Mouse (Mus musculus): ENCODE results near the gene Bnc2. TPM values are rescaled to one million over a fixed set of nuclear protein-coding genes. Genes with fewer than 3 reads are reported as not detected.

Gene Bnc2
- polyA plus RNA-seq, 1 experiment, result 1.8 TPM

GRCm38 (mm10) chr4:84500796-84501349, 174.2 kb downstream of the Bnc2 start:
- DNase-seq, result no peak
- Histone ChIP-seq H3K36me3 (ENCODE audit: control insufficient read depth, insufficient read depth, low read length) (no peaks in the 10 kb centered on the region), H3K4me3 (ENCODE audit: control insufficient read depth, insufficient read depth, low read length) (no peak overlapping the region), H3K27me3 (ENCODE audit: control insufficient read depth, insufficient read depth, low read length) (no peaks in the 10 kb centered on the region), H3K27ac (ENCODE audit: control insufficient read depth, insufficient read depth, low read length) (no peak overlapping the region), H3K4me1 (replicated peaks; ENCODE audit: control insufficient read depth, insufficient read depth, low read length) (no peaks in the 10 kb centered on the region)
- TF ChIP-seq POLR2A (IDR thresholded peaks at IDR 0.05; ENCODE audit: control insufficient read depth, extremely low read depth, insufficient read depth, low read length, poor library complexity) (no peak), CTCF (IDR thresholded peaks at IDR 0.05; ENCODE audit: borderline replicate concordance, control insufficient read depth, extremely low read depth, insufficient read depth, low read length, poor library complexity) (no peak)
- 12% methylated on average over 4 of the region's 4 CpGs for WGBS

GRCm38 (mm10) chr4:84500259-84500658, 174.8 kb downstream of the Bnc2 start:
- H3K4me3 ChIP-seq (ENCODE audit: control insufficient read depth, insufficient read depth, low read length), result no peak overlapping the region
- no peak for TF ChIP-seq CTCF (IDR thresholded peaks at IDR 0.05; ENCODE audit: borderline replicate concordance, control insufficient read depth, extremely low read depth, insufficient read depth, low read length, poor library complexity)
- no peak for TF ChIP-seq POLR2A (IDR thresholded peaks at IDR 0.05; ENCODE audit: control insufficient read depth, extremely low read depth, insufficient read depth, low read length, poor library complexity)
- H3K27me3 ChIP-seq (ENCODE audit: control insufficient read depth, insufficient read depth, low read length), result no peaks in the 10 kb centered on the region
- 93% methylated on average over 9 of the region's 9 CpGs for WGBS
- H3K36me3 ChIP-seq (ENCODE audit: control insufficient read depth, insufficient read depth, low read length), result no peaks in the 10 kb centered on the region
- DNase-seq, result no peak
- H3K4me1 ChIP-seq (replicated peaks; ENCODE audit: control insufficient read depth, insufficient read depth, low read length), result no peaks in the 10 kb centered on the region
- no peak overlapping the region for H3K27ac ChIP-seq (ENCODE audit: control insufficient read depth, insufficient read depth, low read length)

GRCm38 (mm10) chr4:84498469-84498868, 176.6 kb downstream of the Bnc2 start:
- Histone ChIP-seq H3K4me3 (ENCODE audit: control insufficient read depth, insufficient read depth, low read length) (no peak overlapping the region), H3K27me3 (ENCODE audit: control insufficient read depth, insufficient read depth, low read length) (no peaks in the 10 kb centered on the region), H3K4me1 (replicated peaks; ENCODE audit: control insufficient read depth, insufficient read depth, low read length) (no peaks in the 10 kb centered on the region), H3K36me3 (ENCODE audit: control insufficient read depth, insufficient read depth, low read length) (no peaks in the 10 kb centered on the region), H3K27ac (ENCODE audit: control insufficient read depth, insufficient read depth, low read length) (no peak overlapping the region)
- DNase-seq, result no peak
- 88% methylated on average over 6 of the region's 6 CpGs for WGBS
- no peak for TF ChIP-seq CTCF (IDR thresholded peaks at IDR 0.05; ENCODE audit: borderline replicate concordance, control insufficient read depth, extremely low read depth, insufficient read depth, low read length, poor library complexity)
- TF ChIP-seq POLR2A (IDR thresholded peaks at IDR 0.05; ENCODE audit: control insufficient read depth, extremely low read depth, insufficient read depth, low read length, poor library complexity), result no peak

GRCm38 (mm10) chr4:84488323-84488722, 186.8 kb downstream of the Bnc2 start:
- WGBS, result 83% methylated on average over 5 of the region's 5 CpGs
- TF ChIP-seq CTCF (IDR thresholded peaks at IDR 0.05; ENCODE audit: borderline replicate concordance, control insufficient read depth, extremely low read depth, insufficient read depth, low read length, poor library complexity), result no peak
- no peak for TF ChIP-seq POLR2A (IDR thresholded peaks at IDR 0.05; ENCODE audit: control insufficient read depth, extremely low read depth, insufficient read depth, low read length, poor library complexity)
- Histone ChIP-seq H3K36me3 (ENCODE audit: control insufficient read depth, insufficient read depth, low read length) (no peaks in the 10 kb centered on the region), H3K27me3 (ENCODE audit: control insufficient read depth, insufficient read depth, low read length) (no peaks in the 10 kb centered on the region), H3K4me3 (ENCODE audit: control insufficient read depth, insufficient read depth, low read length) (no peak overlapping the region), H3K27ac (ENCODE audit: control insufficient read depth, insufficient read depth, low read length) (no peak overlapping the region), H3K4me1 (replicated peaks; ENCODE audit: control insufficient read depth, insufficient read depth, low read length) (no peaks in the 10 kb centered on the region)
- no peak for DNase-seq

- Histone ChIP-seq H3K36me3 (ENCODE audit: control insufficient read depth, insufficient read depth, low read length) (no peaks in the 10 kb centered on the region), H3K27me3 (ENCODE audit: control insufficient read depth, insufficient read depth, low read length) (no peaks in the 10 kb centered on the region), H3K4me3 (ENCODE audit: control insufficient read depth, insufficient read depth, low read length) (no peak overlapping the region), H3K4me1 (replicated peaks; ENCODE audit: control insufficient read depth, insufficient read depth, low read length) (no peaks in the 10 kb centered on the region), H3K27ac (ENCODE audit: control insufficient read depth, insufficient read depth, low read length) (no peak overlapping the region)
- 91% methylated on average over 6 of the region's 6 CpGs for WGBS
- TF ChIP-seq CTCF (IDR thresholded peaks at IDR 0.05; ENCODE audit: borderline replicate concordance, control insufficient read depth, extremely low read depth, insufficient read depth, low read length, poor library complexity) (no peak), POLR2A (IDR thresholded peaks at IDR 0.05; ENCODE audit: control insufficient read depth, extremely low read depth, insufficient read depth, low read length, poor library complexity) (no peak)
- DNase-seq, result no peak
These were observed 192.4 kb downstream of the Bnc2 start for GRCm38 (mm10) chr4:84482680-84483079.

GRCm38 (mm10) chr4:84472643-84473042, 202.4 kb downstream of the Bnc2 start:
- H3K36me3 ChIP-seq (ENCODE audit: control insufficient read depth, insufficient read depth, low read length), result no peaks in the 10 kb centered on the region
- 11% methylated on average over 2 of the region's 2 CpGs for WGBS
- H3K27ac ChIP-seq (ENCODE audit: control insufficient read depth, insufficient read depth, low read length), result no peak overlapping the region
- TF ChIP-seq POLR2A (IDR thresholded peaks at IDR 0.05; ENCODE audit: control insufficient read depth, extremely low read depth, insufficient read depth, low read length, poor library complexity) (no peak), CTCF (IDR thresholded peaks at IDR 0.05; ENCODE audit: borderline replicate concordance, control insufficient read depth, extremely low read depth, insufficient read depth, low read length, poor library complexity) (no peak)
- DNase-seq, result no peak
- no peaks in the 10 kb centered on the region for H3K4me1 ChIP-seq (replicated peaks; ENCODE audit: control insufficient read depth, insufficient read depth, low read length)
- H3K4me3 ChIP-seq (ENCODE audit: control insufficient read depth, insufficient read depth, low read length), result no peak overlapping the region
- H3K27me3 ChIP-seq (ENCODE audit: control insufficient read depth, insufficient read depth, low read length), result no peaks in the 10 kb centered on the region

Measured in thymus, adult 2 months (tissue).